Mouse (Mus musculus) urinary bladder, adult 18-20 months (tissue): Measurements from ENCODE around the gene Siva1.
A peak's percentile ranks its signal among the peaks of the same experiment; 100 is the strongest.

Source experiments
- DNase-seq, 2 experiments: peaks; one replicate each; pipeline ENCODE4 v3.0.0; 2022; ENCODE audit warnings: low spot score in 2 of 2, mixed read lengths in 2 of 2

Siva1 gene

GRCm38 (mm10) chr12:112678555-112679026 is 34.1 kb downstream of the Siva1 start, which contains the start of gene Zbtb42:
Gene Zbtb42, plus strand, starts transcription at chr12:112678828.
- DNase-seq = peak; percentile 66 to 67

DNA sequence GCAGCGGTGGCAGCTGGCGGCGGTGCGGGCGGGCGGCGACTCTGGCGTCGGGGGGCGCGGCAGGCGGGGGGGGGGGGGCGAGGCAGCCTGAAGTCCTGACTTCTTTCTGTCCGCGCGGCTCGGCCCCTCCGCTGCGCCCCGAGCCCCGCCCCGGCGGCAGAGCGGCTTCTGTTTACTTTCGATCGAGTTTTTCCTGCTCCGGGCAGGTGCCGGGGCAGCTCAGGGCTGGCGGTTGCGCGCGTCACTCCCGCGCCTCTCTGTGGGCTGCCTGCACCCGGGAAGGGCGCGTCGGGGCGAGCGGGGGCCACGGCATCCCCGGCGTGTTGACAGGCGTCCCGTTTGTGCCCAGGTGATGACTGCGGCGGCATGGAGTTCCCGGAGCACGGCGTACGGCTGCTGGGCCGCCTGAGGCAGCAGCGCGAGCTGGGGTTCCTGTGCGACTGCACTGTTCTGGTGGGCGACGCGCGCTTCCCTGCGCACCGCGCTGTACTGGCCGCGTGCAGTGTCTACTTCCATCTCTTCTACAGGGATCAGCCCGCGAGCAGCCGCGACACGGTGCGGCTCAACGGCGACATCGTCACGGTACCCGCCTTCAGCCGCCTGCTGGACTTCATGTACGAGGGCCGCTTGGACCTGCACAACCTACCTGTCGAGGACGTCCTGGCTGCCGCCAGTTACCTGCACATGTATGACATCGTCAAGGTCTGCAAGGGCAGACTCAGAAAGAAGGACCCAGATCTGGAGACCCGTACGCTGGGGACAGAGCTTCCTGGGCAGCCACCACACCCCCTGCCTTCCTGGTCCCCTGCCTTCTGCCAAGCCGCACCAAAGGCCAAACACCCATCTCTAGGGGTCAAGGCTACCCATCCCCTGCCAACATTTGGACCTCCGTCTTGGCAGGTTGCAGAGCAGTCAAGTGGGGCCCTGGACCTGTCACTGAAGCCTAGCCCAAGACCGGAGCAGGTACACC is 34.8 kb downstream of the Siva1 start:
- peak in 1 of 2 experiments; percentile 78 for DNase-seq

- no peak for DNase-seq
Measured at GRCm38 (mm10) chr12:112683351-112683750, 38.9 kb downstream of the Siva1 start.

- no peak for DNase-seq
Measured at GRCm38 (mm10) chr12:112688458-112688857, 44.0 kb downstream of the Siva1 start.

DNA sequence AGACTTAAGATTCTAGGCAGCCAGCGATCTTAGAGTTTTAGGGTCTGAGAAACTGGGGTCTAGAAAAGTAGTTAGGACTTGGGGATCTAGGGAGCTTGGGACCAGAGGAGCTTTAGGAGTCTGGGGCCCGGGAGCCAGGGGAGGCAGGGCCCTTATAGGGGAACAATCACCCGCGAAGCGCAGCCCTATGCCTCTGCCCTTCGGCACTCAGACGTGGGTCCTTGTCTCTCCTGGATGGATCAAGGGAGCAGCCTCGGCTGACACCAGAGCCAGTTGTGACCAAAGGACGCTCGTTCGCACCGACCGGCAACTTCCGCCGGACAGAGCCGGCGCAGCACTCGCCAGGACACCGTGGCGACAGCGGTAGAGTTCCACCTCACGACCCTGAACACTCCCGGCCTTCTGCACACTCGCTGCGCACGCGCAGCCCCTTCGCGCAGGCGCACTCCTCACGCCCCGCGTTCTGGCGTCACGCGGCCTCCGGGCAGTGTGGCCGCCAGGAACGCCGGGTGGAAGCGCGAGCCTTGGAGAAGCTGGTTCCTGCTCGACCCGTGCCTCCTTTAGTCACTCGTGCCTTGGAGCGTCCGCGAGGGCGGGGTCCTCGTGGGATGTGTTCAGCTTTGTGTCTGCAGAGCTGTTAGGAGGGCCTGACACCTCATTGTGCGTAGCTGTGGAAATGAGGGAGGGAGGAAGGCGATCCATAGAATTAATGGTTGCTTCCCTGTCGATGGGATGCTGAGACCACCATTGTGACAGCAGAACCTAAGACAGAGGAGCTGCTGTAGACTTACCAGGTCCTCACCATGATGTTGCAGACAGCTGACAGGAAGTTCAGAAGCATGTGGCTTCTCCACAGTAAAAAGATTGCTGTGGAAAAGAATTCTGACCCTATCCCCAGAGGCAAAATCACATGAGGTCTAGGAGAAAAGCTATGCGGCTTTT is 49.0 kb downstream of the Siva1 start:
- DNase-seq = peak; percentile 90 to 94

- DNase-seq = no peak
Measured at GRCm38 (mm10) chr12:112694127-112694475, 49.6 kb downstream of the Siva1 start.

GRCm38 (mm10) chr12:112696806-112697425 is 52.4 kb downstream of the Siva1 start:
- no peak for DNase-seq
